Mouse (Mus musculus): ENCODE results near the gene Ppfibp1. TPM values are rescaled to one million over a fixed set of nuclear protein-coding genes. Genes with fewer than 3 reads are reported as not detected.
A peak's percentile ranks its signal among the peaks of the same experiment; 100 is the strongest.

Ppfibp1 gene
- total RNA-seq, 2 experiments from 2014 or later, result 36.7 to 37.6 TPM

- intact Hi-C loops (cut with DNase I), result no loop called here
- no peak for DNase-seq
Observed at GRCm38 (mm10) chr6:146880296-146880695, 8.0 kb upstream of the Ppfibp1 start.

GRCm38 (mm10) chr6:146881896-146882770 lies 6.2 kb upstream of the Ppfibp1 start:
- intact Hi-C loops (cut with DNase I), result no loop called here
- DNase-seq, result no peak

GRCm38 (mm10) chr6:146883426-146883825 lies 4.9 kb upstream of the Ppfibp1 start:
- no peak for DNase-seq
- intact Hi-C loops (cut with DNase I), result no loop called here

GRCm38 (mm10) chr6:146884171-146884570 lies 4.1 kb upstream of the Ppfibp1 start:
- intact Hi-C loops (cut with DNase I), result no loop called here

GRCm38 (mm10) chr6:146884851-146885250 lies 3.4 kb upstream of the Ppfibp1 start:
- intact Hi-C loops (cut with DNase I), result loop anchor here (5.0 kb wide), 1 partner anchor 62 kb away; no protein-coding TSS in a partner anchor
- no peak for DNase-seq

More at GRCm38 (mm10) chr6:146884171-146884570, 4.1 kb upstream of the Ppfibp1 start:
- no peak for DNase-seq

- intact Hi-C loops (cut with DNase I), result loop anchor here (5.0 kb wide), 1 partner anchor 58 kb away; no protein-coding TSS in a partner anchor
- no peak for DNase-seq
Observed at GRCm38 (mm10) chr6:146888660-146889490, 588 bp downstream of the Ppfibp1 start.

GRCm38 (mm10) chr6:146890215-146890614 lies 1.9 kb downstream of the Ppfibp1 start:
- DNase-seq, result no peak
- intact Hi-C loops (cut with DNase I), result no loop called here

GRCm38 (mm10) chr6:146890633-146891032 lies 2.3 kb downstream of the Ppfibp1 start:
- DNase-seq, result no peak
- intact Hi-C loops (cut with DNase I), result no loop called here

- no peak for DNase-seq
- intact Hi-C loops (cut with DNase I), result no loop called here
Observed at GRCm38 (mm10) chr6:146893890-146894289, 5.6 kb downstream of the Ppfibp1 start.

GRCm38 (mm10) chr6:146898709-146899108 lies 10.4 kb downstream of the Ppfibp1 start:
- intact Hi-C loops (cut with DNase I), result no loop called here
- DNase-seq, result no peak

GRCm38 (mm10) chr6:146899647-146900046 lies 11.4 kb downstream of the Ppfibp1 start:
- intact Hi-C loops (cut with DNase I), result no loop called here
- DNase-seq, result no peak

GRCm38 (mm10) chr6:146901929-146902328 lies 13.6 kb downstream of the Ppfibp1 start:
- intact Hi-C loops (cut with DNase I), result no loop called here
- DNase-seq, result no peak

- intact Hi-C loops (cut with DNase I), result no loop called here
- no peak for DNase-seq
Observed at GRCm38 (mm10) chr6:146903632-146904031, 15.3 kb downstream of the Ppfibp1 start.

- intact Hi-C loops (cut with DNase I), result no loop called here
- no peak for DNase-seq
Observed at GRCm38 (mm10) chr6:146904707-146905106, 16.4 kb downstream of the Ppfibp1 start.

GRCm38 (mm10) chr6:146906000-146906786 lies 17.9 kb downstream of the Ppfibp1 start:
- intact Hi-C loops (cut with DNase I), result no loop called here
- no peak for DNase-seq

- intact Hi-C loops (cut with DNase I), result no loop called here
- DNase-seq, result no peak
Observed at GRCm38 (mm10) chr6:146907061-146907794, 18.9 kb downstream of the Ppfibp1 start.

- intact Hi-C loops (cut with DNase I), result no loop called here
- DNase-seq, result no peak
Observed at GRCm38 (mm10) chr6:146907795-146908190, 19.5 kb downstream of the Ppfibp1 start.

GRCm38 (mm10) chr6:146908801-146909200 lies 20.5 kb downstream of the Ppfibp1 start:
- no peak for DNase-seq
- intact Hi-C loops (cut with DNase I), result no loop called here

- intact Hi-C loops (cut with DNase I), result no loop called here
- peak in 1 of 2 experiments; percentile 12 for DNase-seq
Observed at GRCm38 (mm10) chr6:146909725-146910489, 21.6 kb downstream of the Ppfibp1 start.

All from gastrocnemius, postnatal 36 days (tissue).